Mouse (Mus musculus) cerebellum, adult 2 months (tissue): ENCODE measurements around the gene Sdhaf1. TPM values are rescaled to one million over a fixed set of nuclear protein-coding genes. Genes with fewer than 3 reads are reported as not detected.
A peak's percentile ranks its signal among the peaks of the same experiment; 100 is the strongest.

Experiments used
- DNase-seq, 2 experiments: peaks; one replicate each; pipeline ENCODE4 v3.0.0; 2021
- H3K27ac ChIP-seq: fragments of 200-500 bp; 2 replicates; pipeline ENCODE4 v1.5.1; 2012; ENCODE audit warnings: low read length, control low read depth, inconsistent platforms; ENCODE audit not compliant: insufficient read depth
- H3K27me3 ChIP-seq: fragments of 200-500 bp; 2 replicates; pipeline ENCODE4 v1.6.1; 2012; ENCODE audit warnings: inconsistent platforms, mild to moderate bottlenecking, low read length, moderate library complexity; ENCODE audit not compliant: control insufficient read depth, insufficient read depth
- H3K4me1 ChIP-seq: fragments of 200-500 bp; 2 replicates; pipeline ENCODE4 v1.6.1; 2011; ENCODE audit warnings: low read length; ENCODE audit not compliant: control insufficient read depth, insufficient read depth
- H3K4me3 ChIP-seq: fragments of 200-500 bp; replicated peaks from 2 replicates; pipeline ENCODE3; 2011; ENCODE audit warnings: mild to moderate bottlenecking, low read depth, low read length, control low read depth; ENCODE audit not compliant: insufficient read depth
- CTCF ChIP-seq: fragments of 200-500 bp; IDR thresholded peaks from 2 replicates; pipeline ENCODE4 v1.5.1; 2011; ENCODE audit warnings: low read depth, mild to moderate bottlenecking, control low read depth, low read length, moderate library complexity, borderline replicate concordance; ENCODE audit not compliant: insufficient read depth
- POLR2A ChIP-seq: fragments of 200-500 bp; IDR thresholded peaks from 2 replicates; pipeline ENCODE4 v1.6.1; 2011; ENCODE audit warnings: low read length, control low read depth, borderline replicate concordance; ENCODE audit not compliant: insufficient read depth
- WGBS: fragments of 180-500 bp; shearing (Covaris S2); methylation state at CpG from one replicate; pipeline ENCODE4 v1.1.7; 2018; 5-methylcytosine and 5-hydroxymethylcytosine counted together
- polyA plus RNA-seq: library from polyadenylated mRNA; depleted of rRNA; stranded (reverse); fragments of >200 nt; gene quantifications from 2 replicates; pipeline ENCODE4 v1.2.3, GENCODE M21; 2012

Gene Sdhaf1
- polyA plus RNA-seq, 1 experiment: 21.9 TPM

GRCm38 (mm10) chr7:30286701-30287410 lies 36.8 kb downstream of the Sdhaf1 start:
- 17% methylated on average over 8 of the region's 8 CpGs for WGBS
- peaks cover 35% of the 10 kb centered on the region for H3K4me1 ChIP-seq
- H3K4me3 ChIP-seq: no peak overlapping the region
- TF ChIP-seq POLR2A (no peak), CTCF (no peak)
- peak; percentile 87 to 95 for DNase-seq
- H3K27ac ChIP-seq: peak overlapping the region; percentile 51
- no peaks in the 10 kb centered on the region for H3K27me3 ChIP-seq

- H3K4me1 ChIP-seq: peaks cover 17% of the 10 kb centered on the region; the same call in 1 of the 2 replicates
- WGBS: 70% methylated on average over 7 of the region's 7 CpGs
- DNase-seq: no peak
- TF ChIP-seq CTCF (no peak), POLR2A (peak; percentile 17; the same call in 1 of the 2 replicates)
- no peak overlapping the region for H3K27ac ChIP-seq
- no peaks in the 10 kb centered on the region for H3K27me3 ChIP-seq
- no peak overlapping the region for H3K4me3 ChIP-seq
Measured at GRCm38 (mm10) chr7:30282740-30283139, 41.0 kb downstream of the Sdhaf1 start.

GRCm38 (mm10) chr7:30281522-30281921 lies 42.2 kb downstream of the Sdhaf1 start:
- Histone ChIP-seq H3K4me3 (no peak overlapping the region), H3K4me1 (peaks cover 6% of the 10 kb centered on the region; the same call in 1 of the 2 replicates), H3K27ac (no peak overlapping the region), H3K27me3 (no peaks in the 10 kb centered on the region)
- TF ChIP-seq POLR2A: no peak
- TF ChIP-seq CTCF: no peak
- no peak for DNase-seq
- WGBS: 86% methylated on average over 4 of the region's 4 CpGs

- H3K4me3 ChIP-seq: peak overlapping the region; percentile 79
- no peaks in the 10 kb centered on the region for H3K27me3 ChIP-seq
- no peak for TF ChIP-seq POLR2A
- TF ChIP-seq CTCF: no peak
- DNase-seq: peak; percentile 86 to 87
- H3K27ac ChIP-seq: peak overlapping the region; percentile 85
- H3K4me1 ChIP-seq: no peaks in the 10 kb centered on the region
- WGBS: under 1% methylated on average over 20 of the region's 20 CpGs
Measured at GRCm38 (mm10) chr7:30280670-30281138, 43.0 kb downstream of the Sdhaf1 start.

GRCm38 (mm10) chr7:30279951-30280669 lies 43.6 kb downstream of the Sdhaf1 start, which contains the start of the genes Thap8 and Wdr62:
Gene Thap8, plus strand, starts transcription at chr7:30280094.
Gene Wdr62, minus strand, starts transcription at chr7:30280419.
- WGBS: under 1% methylated on average over 49 of the region's 49 CpGs
- Histone ChIP-seq H3K27me3 (no peaks in the 10 kb centered on the region), H3K27ac (peak within 1 kb of the TSS; percentile 85), H3K4me3 (peak within 1 kb of the TSS; percentile 79), H3K4me1 (no peaks in the 10 kb centered on the region)
- DNase-seq: peak; percentile 90 to 92
- no peak for TF ChIP-seq POLR2A
- no peak for TF ChIP-seq CTCF

- Histone ChIP-seq H3K4me1 (no peaks in the 10 kb centered on the region), H3K27me3 (no peaks in the 10 kb centered on the region), H3K4me3 (peak overlapping the region; percentile 79), H3K27ac (no peak overlapping the region)
- DNase-seq: no peak
- WGBS: 1% methylated on average over 6 of the region's 6 CpGs
- TF ChIP-seq POLR2A: no peak
- no peak for TF ChIP-seq CTCF
Measured at GRCm38 (mm10) chr7:30279536-30279935, 44.2 kb downstream of the Sdhaf1 start.

GRCm38 (mm10) chr7:30278911-30279310 lies 44.8 kb downstream of the Sdhaf1 start:
- TF ChIP-seq CTCF (no peak), POLR2A (no peak)
- H3K27ac ChIP-seq: no peak overlapping the region
- no peaks in the 10 kb centered on the region for H3K4me1 ChIP-seq
- no peak for DNase-seq
- WGBS: 42% methylated on average over 2 of the region's 2 CpGs
- no peaks in the 10 kb centered on the region for H3K27me3 ChIP-seq
- no peak overlapping the region for H3K4me3 ChIP-seq
